ENCODE assay signal across 8 mouse cellular contexts in the genomic region with DNA sequence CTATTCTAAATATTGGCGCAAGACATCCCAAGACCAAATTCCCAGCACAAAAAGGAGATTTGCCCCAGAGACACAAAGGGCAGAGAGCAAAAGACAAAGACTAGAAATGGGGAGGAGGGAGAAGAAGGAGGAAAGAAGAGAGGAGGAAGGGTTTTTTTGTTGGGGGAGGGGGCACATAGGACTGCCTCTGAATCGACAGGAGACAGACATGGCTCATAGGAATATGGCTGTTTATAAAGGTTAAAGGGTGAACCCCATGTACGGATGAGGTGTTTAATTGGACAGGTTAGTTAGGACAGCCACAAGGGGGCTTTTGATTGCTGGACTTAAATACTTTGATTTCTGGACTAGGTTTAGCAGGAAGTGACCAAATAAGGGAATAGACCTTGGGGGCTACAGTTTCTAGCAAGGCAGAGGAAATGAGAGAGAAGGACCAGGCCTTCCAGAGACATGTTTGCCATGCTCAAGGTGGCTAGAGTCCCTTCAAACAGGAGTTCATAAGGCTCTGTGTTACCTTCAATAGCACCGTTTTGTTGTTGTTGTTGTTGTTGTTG. TPM values are rescaled to one million over a fixed set of nuclear protein-coding genes. Genes with fewer than 3 reads are reported as not detected.
DNase-seq lines count a peak whose midpoint lies in the region; ATAC-seq and TF ChIP-seq lines count a peak whose summit lies in the region.

No protein-coding gene starts in this region.

- H3K9me3 ChIP-seq in lung, embryonic 15.5 days, result no peaks in the 10 kb centered on the region
- no peaks in the 10 kb centered on the region for H3K9me3 ChIP-seq in hindbrain, postnatal 0 days (ENCODE audit: low read length)
- no peaks in the 10 kb centered on the region for H3K9me3 ChIP-seq in neural tube, embryonic 14.5 days (ENCODE audit: control insufficient read depth, low read length)

- DNase-seq in cerebellum, postnatal 10 days, result peak; percentile 29 to 43
- no peak for DNase-seq in cerebellum, postnatal 36 days
- no peak for DNase-seq in lung, adult 2 months
- peak; percentile 41 for DNase-seq in hindbrain, postnatal 0 days (ENCODE audit: low spot score)
- no peak for DNase-seq in right cerebral cortex, postnatal 36 days (ENCODE audit: low spot score in 2 of 2)
- DNase-seq in frontal cortex, adult 2 months (ENCODE audit: extremely low spot score in 1 of 2, low spot score in 1 of 2), result no peak

- H3K27me3 ChIP-seq in lung, embryonic 15.5 days, result no peaks in the 10 kb centered on the region
- H3K27me3 ChIP-seq in hindbrain, postnatal 0 days (ENCODE audit: insufficient read depth, low read length), result no peaks in the 10 kb centered on the region
- H3K27me3 ChIP-seq in neural tube, embryonic 14.5 days (ENCODE audit: control insufficient read depth, insufficient read depth, low read length), result no peaks in the 10 kb centered on the region

- peaks cover 19% of the 10 kb centered on the region for H3K36me3 ChIP-seq in lung, embryonic 15.5 days
- H3K36me3 ChIP-seq in hindbrain, postnatal 0 days (ENCODE audit: insufficient read depth, low read length), result no peaks in the 10 kb centered on the region
- no peaks in the 10 kb centered on the region for H3K36me3 ChIP-seq in neural tube, embryonic 14.5 days (ENCODE audit: control insufficient read depth, insufficient read depth, low read length)

- WGBS in lung, embryonic 15.5 days, result 61% methylated on average over 4 of the region's 4 CpGs
- 59% methylated on average over 4 of the region's 4 CpGs for WGBS in lung, adult 2 months
- 70% methylated on average over 4 of the region's 4 CpGs for WGBS in hindbrain, postnatal 0 days
- WGBS in neural tube, embryonic 14.5 days, result 73% methylated on average over 4 of the region's 4 CpGs

- H3K4me3 ChIP-seq in lung, embryonic 15.5 days, result 0 out of 2 replicates have a peak overlapping the region, but pooled peaks have one; percentile 93
- no peak overlapping the region for H3K4me3 ChIP-seq in lung, adult 2 months (replicated peaks; ENCODE audit: extremely low read depth, low read depth, low read length)
- peak overlapping the region; percentile 85 for H3K4me3 ChIP-seq in hindbrain, postnatal 0 days (ENCODE audit: low read length)
- H3K4me3 ChIP-seq in neural tube, embryonic 14.5 days (ENCODE audit: low read depth, low read length), result peak overlapping the region; percentile 67; the same call in 1 of the 2 replicates

- H3K4me2 ChIP-seq in lung, embryonic 15.5 days, result peak overlapping the region; percentile 67
- peak overlapping the region; percentile 76 for H3K4me2 ChIP-seq in hindbrain, postnatal 0 days (ENCODE audit: low read depth, low read length)
- peak overlapping the region; percentile 37; the same call in 1 of the 2 replicates for H3K4me2 ChIP-seq in neural tube, embryonic 14.5 days (ENCODE audit: low read depth, low read length)

- no peak for ATAC-seq in lung, embryonic 15.5 days (ENCODE audit: borderline replicate concordance, extremely low read depth, low FRiP score, low TSS enrichment)
- ATAC-seq in hindbrain, postnatal 0 days, result no peak
- no peak for ATAC-seq in neural tube, embryonic 14.5 days (ENCODE audit: low read depth)

- no peak overlapping the region for H3K9ac ChIP-seq in lung, embryonic 15.5 days
- H3K9ac ChIP-seq in hindbrain, postnatal 0 days (replicated peaks; ENCODE audit: low read length), result no peak overlapping the region
- H3K9ac ChIP-seq in neural tube, embryonic 14.5 days (replicated peaks; ENCODE audit: low read depth, low read length), result no peak overlapping the region

- no peak for TF ChIP-seq POLR2A in lung, adult 2 months (IDR thresholded peaks at IDR 0.05; ENCODE audit: borderline replicate concordance, extremely low read depth, low read depth, low read length)

- TF ChIP-seq CTCF in lung, adult 2 months (IDR thresholded peaks at IDR 0.05; ENCODE audit: insufficient read depth, low read length), result no peak
- peak; percentile 21; the same call in 1 of the 2 replicates for TF ChIP-seq CTCF in hindbrain, postnatal 0 days (IDR thresholded peaks at IDR 0.05; ENCODE audit: low read depth)

- H3K4me1 ChIP-seq in lung, embryonic 15.5 days, result peaks cover 17% of the 10 kb centered on the region
- no peaks in the 10 kb centered on the region; the same call in 1 of the 2 replicates for H3K4me1 ChIP-seq in lung, adult 2 months (ENCODE audit: control insufficient read depth, insufficient read depth, low read length)
- H3K4me1 ChIP-seq in hindbrain, postnatal 0 days (ENCODE audit: insufficient read depth, low read length), result peaks cover 9% of the 10 kb centered on the region; the same call in 1 of the 2 replicates
- 0 out of 2 replicates have a peak, but pooled peaks cover 4% of the 10 kb centered on the region for H3K4me1 ChIP-seq in neural tube, embryonic 14.5 days (ENCODE audit: control insufficient read depth, insufficient read depth, low read length)

- H3K27ac ChIP-seq in lung, embryonic 15.5 days, result peak overlapping the region; percentile 97; the same call in 1 of the 2 replicates
- H3K27ac ChIP-seq in hindbrain, postnatal 0 days, result peak overlapping the region; percentile 95
- peak overlapping the region; percentile 92 for H3K27ac ChIP-seq in neural tube, embryonic 14.5 days (ENCODE audit: low read depth, low read length)

RNA-seq across cellular contexts. Expression of a gene that starts 0.9 kb away (rescaled TPM):
- polyA plus RNA-seq in lung, embryonic 15.5 days (2015; fragmentation: Nextera tagmentation; extraction: Ambion mirVana), result 34.0 and 36.3 TPM in 2 replicates
- polyA plus RNA-seq in lung, adult 2 months (2012; rRNA removed), result 5.4 and 7.2 TPM in 2 replicates
- 19.0 and 21.7 TPM in 2 replicates for total RNA-seq in hindbrain, postnatal 0 days (2014; rRNA removed)
- polyA plus RNA-seq in hindbrain, postnatal 0 days (2015; fragmentation: Nextera tagmentation; extraction: Ambion mirVana), result 34.4 and 36.2 TPM in 2 replicates
- 39.5 and 40.7 TPM in 2 replicates for polyA plus RNA-seq in neural tube, embryonic 14.5 days (2014; fragmentation: Nextera tagmentation; extraction: Ambion mirVana)
- polyA plus RNA-seq in frontal cortex, adult 2 months (2012; rRNA removed), result 27.0 and 29.9 TPM in 2 replicates

RNA-seq across cellular contexts. Expression of a gene that starts 19.3 kb away (rescaled TPM):
- 3.9 and 4.9 TPM in 2 replicates for polyA plus RNA-seq in lung, embryonic 15.5 days (2015; fragmentation: Nextera tagmentation; extraction: Ambion mirVana)
- polyA plus RNA-seq in lung, adult 2 months (2012; rRNA removed), result 0.58 and 1.1 TPM in 2 replicates
- 190 and 198 TPM in 2 replicates for total RNA-seq in hindbrain, postnatal 0 days (2014; rRNA removed)
- 302 and 317 TPM in 2 replicates for polyA plus RNA-seq in hindbrain, postnatal 0 days (2015; fragmentation: Nextera tagmentation; extraction: Ambion mirVana)
- polyA plus RNA-seq in neural tube, embryonic 14.5 days (2014; fragmentation: Nextera tagmentation; extraction: Ambion mirVana), result 610 and 624 TPM in 2 replicates
- 452 and 462 TPM in 2 replicates for polyA plus RNA-seq in frontal cortex, adult 2 months (2012; rRNA removed)

RNA-seq across cellular contexts. Expression of a gene that starts 50.2 kb away (rescaled TPM):
- polyA plus RNA-seq in lung, embryonic 15.5 days (2015; fragmentation: Nextera tagmentation; extraction: Ambion mirVana), result 0.10 TPM in 1 of 2 replicates, not detected in the other
- polyA plus RNA-seq in lung, adult 2 months (2012; rRNA removed), result 0.06 TPM in 1 of 2 replicates, not detected in the other
- 0.58 and 0.73 TPM in 2 replicates for total RNA-seq in hindbrain, postnatal 0 days (2014; rRNA removed)
- polyA plus RNA-seq in hindbrain, postnatal 0 days (2015; fragmentation: Nextera tagmentation; extraction: Ambion mirVana), result 0.55 and 0.59 TPM in 2 replicates
- polyA plus RNA-seq in neural tube, embryonic 14.5 days (2014; fragmentation: Nextera tagmentation; extraction: Ambion mirVana), result 0.63 and 0.68 TPM in 2 replicates
- polyA plus RNA-seq in frontal cortex, adult 2 months (2012; rRNA removed), result 2.7 and 2.8 TPM in 2 replicates

Comparison
In these comparisons a context has a peak if more than half of its experiments do, and no peak if none do; other contexts are left out.
1. DNase-seq: peak in cerebellum, postnatal 10 days (2 of 2) and hindbrain, postnatal 0 days (single experiment); none in cerebellum, postnatal 36 days (0 of 2), lung, adult 2 months (single experiment), right cerebral cortex, postnatal 36 days (0 of 2) and frontal cortex, adult 2 months (0 of 2).
2. RNA of a gene that starts 19.3 kb away (polyA plus RNA-seq): 610 to 624 TPM in neural tube, embryonic 14.5 days, 452 to 462 TPM in frontal cortex, adult 2 months and 302 to 317 TPM in hindbrain, postnatal 0 days; 3.9 to 4.9 TPM in lung, embryonic 15.5 days and 0.58 to 1.1 TPM in lung, adult 2 months; every median in the first group is over 10 times any median in the second.
3. Peak in every context shown above with its lines, with median percentiles within 50 percentile points of each other: H3K27ac ChIP-seq and H3K4me2 ChIP-seq.